Mouse (Mus musculus) retina, embryonic 14.5 days (tissue): Measurements from ENCODE around the gene Ggt6.
"Not testable (repeated sequence)": the region's sequence is repeated elsewhere in the genome, so short reads cannot be mapped to it uniquely, and the experiment has no call there.

Source experiments
- DNase-seq: peaks from one replicate; pipeline ENCODE4 v3.0.0-alpha.2; 2015; ENCODE audit warnings: low spot score

The Ggt6 gene

DNA sequence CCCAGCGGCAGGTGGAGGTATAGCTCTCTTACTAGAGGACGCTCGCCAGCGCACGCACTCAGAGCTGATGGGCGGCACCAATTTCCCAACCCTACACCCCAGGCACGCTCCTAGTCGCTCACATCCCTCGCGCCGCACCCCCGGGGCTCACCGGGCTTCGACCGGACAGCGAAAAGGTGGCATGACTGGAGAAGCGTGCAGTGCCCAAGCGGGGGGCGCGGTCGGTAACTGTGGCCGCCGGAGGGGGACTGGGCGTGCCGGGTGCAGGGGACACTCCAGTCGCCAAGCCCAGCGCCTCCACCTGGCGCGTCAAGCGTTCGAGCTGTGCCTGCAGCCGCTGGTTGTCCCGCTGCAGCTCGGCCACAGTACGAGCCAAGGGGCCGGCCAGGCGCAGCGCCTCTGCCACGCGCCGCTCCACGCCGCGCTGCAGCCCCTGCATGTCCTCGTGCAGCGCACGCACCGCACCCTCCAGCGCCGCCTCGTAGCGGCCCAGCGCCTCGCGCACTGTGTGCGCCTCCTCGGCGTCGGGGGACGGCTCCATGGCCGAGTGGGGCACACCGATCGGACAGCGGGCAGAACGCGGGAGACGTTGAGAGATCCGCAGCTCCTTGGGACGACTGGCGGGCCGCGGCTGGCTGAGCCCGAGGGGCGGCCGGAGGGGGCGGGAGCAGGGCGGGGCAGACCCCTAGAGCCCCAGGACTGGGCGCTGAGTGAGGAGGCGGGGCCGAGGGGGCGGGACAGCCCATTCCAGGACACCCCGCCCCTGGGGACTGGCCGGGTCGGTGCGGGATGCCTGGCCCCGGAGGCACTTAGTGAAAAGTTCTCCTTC, 24.0 kb upstream of the Ggt6 start, which contains the start of gene Smtnl2:
TSS of gene Smtnl2 (minus strand) at position 621 of the 829 bp plus-strand sequence.
- DNase-seq: peak; percentile 81

DNA sequence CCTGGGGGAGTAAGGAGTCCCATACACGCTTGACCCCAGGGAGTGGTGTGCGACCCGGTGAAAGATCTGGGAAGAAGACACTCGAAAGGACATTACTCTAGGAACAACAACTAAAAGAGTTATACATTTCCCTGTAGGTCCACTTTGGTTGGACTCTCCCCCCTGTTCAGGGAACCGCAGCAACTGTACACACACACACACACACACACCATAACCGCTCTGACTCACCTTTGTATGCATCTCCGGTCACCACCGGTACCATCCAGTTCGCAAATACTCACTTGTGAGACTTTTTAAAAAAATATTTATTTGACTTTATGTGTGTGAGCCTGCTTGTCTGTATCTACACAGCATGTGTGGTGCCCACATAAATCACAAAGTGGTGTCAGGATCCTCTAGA, 23.4 kb upstream of the Ggt6 start:
- no peak for DNase-seq

DNA sequence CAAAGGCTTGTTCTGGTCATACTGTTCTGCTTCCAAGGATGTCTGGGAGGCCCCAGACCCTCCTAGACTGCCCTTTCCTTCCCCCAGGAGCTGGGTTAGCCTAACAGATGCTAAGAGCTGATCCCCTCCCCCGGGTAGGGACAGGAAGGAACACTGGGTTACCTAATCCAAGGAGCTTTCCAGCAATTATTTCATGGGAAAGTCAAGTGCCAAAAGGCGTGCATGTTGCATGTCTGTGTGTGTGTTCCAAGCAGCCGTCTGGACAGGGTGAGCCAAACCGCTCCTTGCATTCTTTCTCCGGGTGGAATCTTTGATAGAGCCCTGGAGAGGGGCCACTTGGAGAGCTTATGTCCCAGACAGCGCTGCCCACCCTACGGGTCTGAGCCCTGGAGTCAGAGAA, 22.3 kb upstream of the Ggt6 start:
- DNase-seq: no peak

DNA sequence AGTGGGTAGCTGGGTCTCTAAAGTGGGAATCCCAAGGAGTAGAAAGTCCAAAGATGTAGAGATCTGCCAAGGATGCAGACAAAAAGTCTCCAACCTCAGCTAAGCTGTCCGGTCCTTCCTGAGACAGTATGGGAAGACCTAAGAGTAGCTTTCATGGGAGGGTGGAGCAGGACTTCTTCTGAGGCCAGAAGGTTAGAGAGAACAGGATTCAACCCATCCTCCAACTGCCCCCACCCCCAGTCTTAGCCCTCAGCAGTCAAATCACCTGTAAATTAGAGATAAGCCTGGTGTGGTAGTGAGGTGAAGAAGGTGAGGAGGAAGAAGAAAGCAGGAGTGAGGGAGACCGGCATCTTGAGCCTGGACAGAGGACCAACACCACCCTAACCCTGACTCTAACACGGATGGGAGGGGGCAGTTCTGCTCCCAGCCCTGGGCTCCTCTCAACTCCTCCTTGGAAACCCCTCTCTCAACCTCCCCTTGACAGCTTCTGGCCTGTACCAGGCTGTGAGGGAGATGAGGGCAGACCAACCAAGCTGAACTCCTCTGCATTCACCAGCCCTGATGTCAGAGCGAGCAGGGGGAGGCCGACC, 21.6 kb upstream of the Ggt6 start:
- DNase-seq: no peak

DNA sequence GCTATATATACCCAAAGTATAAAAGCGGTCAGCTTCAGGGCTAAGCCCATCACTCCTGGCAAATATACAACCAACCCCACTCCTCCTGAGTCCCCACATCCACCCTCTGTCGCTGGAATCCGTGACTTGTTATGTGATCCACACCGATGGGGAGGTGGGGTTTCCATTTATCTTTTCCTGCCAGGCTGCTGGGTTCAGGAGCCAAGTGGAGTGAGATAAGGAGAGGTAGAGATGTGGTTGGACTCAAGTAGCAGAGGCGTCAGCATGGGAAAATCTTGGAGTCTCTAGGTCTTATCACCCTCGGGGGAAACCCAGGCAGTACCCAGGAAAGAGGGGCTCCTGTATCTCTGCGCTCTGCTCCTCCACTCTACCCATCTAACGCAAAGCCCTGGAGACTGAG, 20.2 kb upstream of the Ggt6 start:
- no peak for DNase-seq

DNA sequence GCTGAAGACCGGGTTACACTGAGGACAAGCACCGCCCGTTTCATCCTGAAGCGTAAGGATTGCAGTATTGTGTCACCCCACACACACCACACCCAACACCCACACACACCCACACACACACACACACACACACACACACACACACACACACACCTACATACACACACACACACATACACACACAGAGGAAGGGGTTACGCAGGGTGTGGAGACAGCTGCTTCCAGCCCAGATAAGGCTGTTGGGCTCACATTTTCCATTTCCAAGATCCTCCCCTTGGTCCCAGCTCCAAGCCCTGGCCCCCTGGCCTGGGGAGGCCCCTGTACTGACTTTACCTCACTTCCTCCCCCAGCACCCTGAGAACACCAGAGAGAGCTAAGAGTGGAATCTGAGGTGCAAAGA, 18.7 kb upstream of the Ggt6 start:
- no peak for DNase-seq

DNA sequence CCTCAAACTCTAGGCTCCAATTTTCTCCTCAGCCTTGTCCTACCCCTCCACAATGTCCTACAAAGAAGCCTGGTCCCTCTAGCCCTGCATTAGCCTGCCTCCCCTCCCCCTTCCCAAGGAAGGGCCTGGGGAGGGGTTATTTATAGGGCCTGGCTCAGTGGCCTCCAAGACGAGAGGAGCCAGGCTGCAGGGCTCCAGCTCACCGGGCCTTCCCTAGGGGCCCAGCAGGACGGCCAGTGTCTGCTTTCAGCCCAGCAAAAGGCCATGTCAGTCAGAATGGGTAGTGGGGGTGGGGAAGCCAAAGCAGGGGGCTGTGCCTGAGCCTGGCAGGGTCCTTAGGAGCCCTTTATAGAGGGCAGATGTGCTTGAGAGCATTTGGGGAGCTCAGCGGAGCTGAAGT, 17.9 kb upstream of the Ggt6 start:
- no peak for DNase-seq

DNA sequence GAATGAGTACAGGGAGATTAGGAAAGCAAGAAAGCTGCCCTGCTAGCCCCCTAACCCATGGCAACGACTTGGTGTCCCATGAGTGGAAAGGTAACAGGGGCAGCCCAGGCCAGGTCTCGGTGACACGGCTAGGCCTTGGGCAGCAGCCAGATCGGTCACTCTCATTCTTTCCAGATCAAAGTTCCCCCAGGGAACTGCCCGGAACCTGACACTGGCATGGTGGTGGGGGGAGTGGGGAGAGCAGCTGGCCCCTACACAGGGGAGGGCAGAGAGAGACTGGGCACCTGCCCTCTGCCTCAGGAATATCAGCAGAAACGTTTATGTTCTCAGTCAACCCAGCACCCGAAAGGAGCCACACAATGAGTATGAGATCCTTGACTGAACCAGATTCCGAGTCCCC, 17.1 kb upstream of the Ggt6 start:
- no peak for DNase-seq

DNA sequence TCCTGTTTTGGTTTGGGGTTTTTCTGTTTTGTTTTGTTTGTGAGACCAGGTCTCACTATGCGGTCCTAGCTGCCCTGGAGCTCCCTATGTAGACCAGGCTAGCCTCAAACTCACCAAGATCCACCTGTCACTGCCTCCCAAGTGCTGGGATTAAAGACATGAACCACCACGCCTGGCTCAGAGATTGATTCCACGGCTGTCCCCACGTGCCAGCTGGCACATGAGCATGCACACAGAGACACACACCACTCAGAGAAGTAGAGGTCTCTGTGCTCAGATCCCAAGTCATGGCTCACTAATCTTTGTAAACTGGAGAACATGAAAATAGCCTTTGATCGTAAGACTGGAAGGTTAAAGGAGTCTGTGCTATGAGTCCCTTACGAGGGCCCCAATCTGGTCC, 16.3 kb upstream of the Ggt6 start:
- no peak for DNase-seq

DNA sequence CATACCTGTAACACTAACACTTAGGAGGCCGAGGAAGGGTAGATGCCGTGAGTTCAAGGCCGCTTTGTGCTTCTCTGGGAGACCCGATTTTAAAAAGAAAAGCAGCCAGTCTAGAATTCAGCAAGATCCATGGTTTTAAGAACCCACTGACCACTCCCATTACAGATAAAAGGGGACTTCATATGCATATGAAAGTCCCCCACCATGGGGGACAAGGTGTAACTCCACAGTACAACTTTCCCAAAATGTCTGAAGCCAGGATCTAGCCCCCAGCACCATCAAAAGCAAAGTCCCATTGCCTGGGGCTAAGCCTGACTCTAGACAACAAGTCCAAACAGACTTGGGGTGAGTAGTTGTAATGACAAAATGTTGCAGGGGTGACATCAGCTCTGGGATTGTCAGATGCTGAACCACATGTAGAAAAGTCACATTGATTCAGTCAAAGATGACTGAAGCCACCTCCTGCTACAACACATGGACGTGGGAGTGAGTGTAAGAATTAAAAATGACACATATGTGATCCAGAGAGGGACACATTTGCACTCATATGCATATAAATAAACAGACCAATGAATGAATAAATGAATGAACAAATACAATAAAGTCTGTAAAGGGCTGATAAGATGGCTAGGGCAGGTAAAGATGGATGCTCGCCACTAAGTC, 14.7 kb upstream of the Ggt6 start:
- no peak for DNase-seq

DNA sequence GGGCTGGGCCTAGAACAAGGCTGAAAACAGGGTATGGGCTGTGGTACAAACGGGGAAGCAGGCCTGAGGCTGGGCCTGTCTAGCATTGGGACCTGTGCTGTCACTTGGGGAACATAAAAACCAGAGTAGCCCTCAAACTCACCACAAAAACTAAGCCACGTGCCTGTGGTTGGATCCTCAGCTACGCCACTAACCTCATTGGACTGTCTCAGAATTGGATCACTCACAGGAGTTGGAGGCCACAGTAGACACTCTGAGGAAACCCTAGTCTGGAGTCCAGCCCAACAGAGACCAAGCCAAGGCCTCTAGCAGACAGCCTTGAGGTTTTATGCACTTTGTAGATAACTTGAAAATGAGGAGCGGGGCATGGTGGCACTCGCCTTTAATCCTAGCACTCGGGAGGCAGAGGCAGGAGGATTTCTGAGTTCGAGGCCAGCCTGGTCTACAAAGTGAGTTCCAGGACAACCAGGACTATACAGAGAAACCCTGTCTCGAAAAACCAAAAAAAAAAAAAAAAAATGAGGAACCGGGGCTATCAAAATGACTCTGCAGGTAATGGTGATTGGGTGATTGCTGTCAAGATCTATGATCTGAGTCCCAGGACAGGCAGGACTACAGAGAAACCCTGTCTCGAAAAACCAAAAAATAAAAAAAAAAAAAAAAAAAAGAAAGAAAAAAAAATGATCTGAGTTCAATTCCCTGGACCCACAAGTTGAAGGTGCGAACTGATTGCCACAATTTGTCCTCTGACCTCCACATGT, 13.6 kb upstream of the Ggt6 start:
- DNase-seq: no peak

DNA sequence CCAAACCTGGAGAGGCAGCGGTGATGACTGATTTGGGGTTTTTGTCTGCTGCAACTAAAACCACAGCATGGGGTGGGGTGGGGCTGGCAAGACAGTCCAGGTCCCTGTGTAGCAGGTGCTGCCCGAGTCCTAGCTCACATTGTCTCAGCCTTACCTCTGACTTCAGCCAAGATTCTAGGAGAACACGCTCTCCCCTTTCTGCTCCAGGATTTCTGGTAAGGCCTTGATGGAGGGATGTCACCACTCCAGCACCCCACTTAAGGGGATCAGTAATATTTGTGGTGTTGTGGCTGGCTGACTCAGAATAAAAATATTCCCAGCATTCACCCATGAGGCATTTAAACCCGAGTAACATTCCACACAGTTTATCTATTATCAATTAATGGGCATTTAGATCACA, 11.6 kb upstream of the Ggt6 start:
- no peak for DNase-seq

DNA sequence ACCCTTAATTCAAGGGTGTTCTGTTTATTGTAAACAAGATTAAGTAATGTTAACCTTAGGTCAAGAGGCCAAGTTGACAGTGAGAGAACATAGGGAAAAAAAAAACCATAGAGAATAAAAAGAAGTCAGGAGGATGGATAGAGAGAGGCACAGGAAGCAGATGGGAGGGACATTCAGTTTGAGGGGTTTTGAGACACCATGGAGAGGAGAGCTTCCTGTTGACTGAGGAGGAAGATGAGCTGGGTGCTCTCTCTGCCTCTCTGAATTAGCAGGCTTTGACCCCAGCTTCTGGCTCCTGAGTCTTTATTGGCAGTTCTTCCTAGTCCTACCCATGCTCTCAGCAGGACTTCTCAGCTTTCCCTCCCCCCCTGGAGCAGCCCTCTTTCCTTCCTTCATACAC, 10.1 kb upstream of the Ggt6 start:
- no peak for DNase-seq

DNA sequence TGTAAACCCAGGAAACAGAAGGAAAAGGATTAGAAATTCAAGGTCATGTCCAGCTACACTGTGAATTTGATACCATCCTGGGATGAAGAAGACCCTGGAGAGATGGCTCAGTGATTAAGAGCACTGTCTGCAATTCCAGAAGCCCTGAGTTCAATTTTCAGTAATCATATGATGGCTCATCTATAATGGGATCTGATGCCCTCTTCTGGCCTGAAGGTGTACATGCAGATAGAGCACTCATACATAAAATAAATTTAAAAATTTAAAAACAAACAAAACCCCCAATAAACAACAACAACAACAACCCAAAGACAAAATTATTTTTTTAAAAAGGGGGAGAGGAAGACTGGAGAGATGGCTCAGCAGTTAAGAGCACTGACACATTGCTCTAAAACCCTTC, 8.4 kb upstream of the Ggt6 start:
- no peak for DNase-seq

DNA sequence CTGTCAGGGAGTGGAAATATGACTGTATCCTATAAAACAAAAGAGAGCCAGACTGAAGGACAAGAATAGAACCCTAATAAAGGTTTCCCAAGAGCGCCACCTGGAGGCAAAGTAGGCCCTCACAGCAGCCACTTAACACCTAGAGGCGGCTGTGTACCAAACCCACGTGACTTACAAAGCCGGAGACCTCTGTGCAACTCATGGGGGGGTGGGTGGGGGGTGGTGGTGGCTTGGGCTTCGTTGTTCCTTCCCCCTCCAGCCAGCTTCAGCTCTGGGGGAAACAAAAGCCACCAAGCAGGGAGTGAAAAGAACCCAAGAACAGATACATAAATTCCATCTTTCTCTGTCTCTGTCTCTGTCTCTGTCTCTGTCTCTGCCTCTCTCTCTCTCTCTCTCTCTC, 6.6 kb upstream of the Ggt6 start:
- peak; percentile 82 for DNase-seq

DNA sequence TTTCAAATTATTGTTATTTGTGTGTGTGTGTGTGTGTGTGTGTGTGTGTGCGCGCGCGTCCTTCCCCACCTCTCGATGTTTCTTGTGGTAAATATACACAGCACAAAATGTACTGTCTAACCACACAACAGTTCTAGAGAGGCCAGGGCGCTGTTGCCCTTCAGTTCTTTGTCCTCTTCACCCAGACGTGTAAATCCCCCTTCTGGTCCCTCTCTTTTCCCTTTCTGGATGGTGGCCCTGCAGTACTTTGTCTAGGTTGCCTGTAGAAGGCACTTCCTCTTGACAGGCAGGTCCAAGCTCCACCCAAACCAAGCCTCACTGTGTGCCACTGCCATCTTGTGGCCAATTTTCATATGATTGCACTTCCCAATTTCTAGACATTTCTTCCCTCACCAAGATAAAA, 6.0 kb upstream of the Ggt6 start:
- peak; percentile 89 for DNase-seq

DNA sequence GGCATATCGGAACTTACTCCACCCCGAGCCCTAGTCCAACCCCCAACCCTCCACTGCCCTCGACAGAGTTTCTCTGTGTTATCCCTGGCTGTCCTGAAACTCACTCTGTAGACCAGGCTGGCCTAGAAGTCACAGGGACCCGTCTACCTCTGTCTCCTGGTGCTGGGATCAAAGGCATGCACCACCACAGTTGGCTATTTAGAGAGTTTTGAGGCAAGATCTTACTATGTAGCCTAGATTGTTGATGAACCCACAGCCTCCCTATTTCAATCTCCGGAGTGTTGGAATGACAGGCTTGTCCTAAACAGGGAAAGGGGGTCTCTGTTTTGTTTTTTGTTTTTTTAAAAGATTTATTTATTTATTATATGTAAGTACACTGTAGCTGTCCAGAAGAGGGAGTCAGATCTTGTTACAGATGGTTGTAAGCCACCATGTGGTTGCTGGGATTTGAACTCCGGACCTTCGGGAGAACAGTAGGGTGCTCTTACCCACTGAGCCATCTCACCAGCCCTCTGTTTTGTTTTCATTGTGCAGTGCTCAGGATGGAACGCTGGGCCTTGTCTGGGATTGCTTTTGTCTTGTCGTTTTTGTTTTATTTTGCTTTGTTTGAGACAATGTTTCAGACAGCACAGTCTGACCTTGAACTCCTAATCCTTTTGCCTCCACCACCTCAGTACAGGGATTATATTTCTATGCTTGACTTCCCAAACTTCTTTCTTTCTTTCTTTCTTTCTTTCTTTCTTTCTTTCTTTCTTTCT, 4.8 kb upstream of the Ggt6 start:
- not testable (repeated sequence) for DNase-seq

DNA sequence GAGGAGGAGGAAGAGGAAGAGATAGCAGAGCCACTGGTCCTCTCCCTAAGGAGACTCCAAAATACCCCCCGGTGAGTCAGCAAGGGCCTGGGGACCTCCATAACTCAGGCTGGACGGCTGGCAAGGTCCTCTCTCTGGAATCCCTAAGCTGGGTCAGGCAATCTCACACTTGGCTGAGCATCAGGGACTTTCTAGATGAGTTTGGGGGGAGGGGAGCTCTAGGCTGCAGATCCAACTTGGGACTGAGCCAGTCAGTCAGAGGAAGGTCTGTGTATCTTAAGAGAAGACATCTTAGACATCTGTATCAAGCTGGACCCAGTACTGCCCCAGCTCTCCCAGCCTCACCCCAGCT, 344 bp downstream of the Ggt6 start:
- peak; percentile 60 for DNase-seq

DNA sequence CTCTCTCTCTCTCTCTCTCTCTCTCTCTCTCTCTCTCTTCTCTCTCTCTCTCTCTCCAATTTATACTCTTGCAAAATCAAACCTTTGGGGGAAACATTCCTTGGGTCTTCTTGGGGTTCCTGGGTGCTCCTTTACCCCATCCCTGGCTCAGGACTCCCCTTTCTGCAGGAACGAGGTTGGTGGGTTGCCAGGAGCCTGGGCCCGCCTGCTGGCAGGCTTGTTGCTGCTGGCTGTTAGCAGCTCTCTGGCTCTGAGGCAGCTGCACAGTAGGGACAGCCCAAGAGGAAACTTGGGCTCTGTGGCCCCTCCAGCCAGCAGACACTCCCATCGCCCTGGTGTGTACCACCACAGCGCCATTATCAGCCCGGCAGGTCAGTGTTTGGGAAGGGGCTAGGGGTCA, 945 bp downstream of the Ggt6 start:
- no peak for DNase-seq

DNA sequence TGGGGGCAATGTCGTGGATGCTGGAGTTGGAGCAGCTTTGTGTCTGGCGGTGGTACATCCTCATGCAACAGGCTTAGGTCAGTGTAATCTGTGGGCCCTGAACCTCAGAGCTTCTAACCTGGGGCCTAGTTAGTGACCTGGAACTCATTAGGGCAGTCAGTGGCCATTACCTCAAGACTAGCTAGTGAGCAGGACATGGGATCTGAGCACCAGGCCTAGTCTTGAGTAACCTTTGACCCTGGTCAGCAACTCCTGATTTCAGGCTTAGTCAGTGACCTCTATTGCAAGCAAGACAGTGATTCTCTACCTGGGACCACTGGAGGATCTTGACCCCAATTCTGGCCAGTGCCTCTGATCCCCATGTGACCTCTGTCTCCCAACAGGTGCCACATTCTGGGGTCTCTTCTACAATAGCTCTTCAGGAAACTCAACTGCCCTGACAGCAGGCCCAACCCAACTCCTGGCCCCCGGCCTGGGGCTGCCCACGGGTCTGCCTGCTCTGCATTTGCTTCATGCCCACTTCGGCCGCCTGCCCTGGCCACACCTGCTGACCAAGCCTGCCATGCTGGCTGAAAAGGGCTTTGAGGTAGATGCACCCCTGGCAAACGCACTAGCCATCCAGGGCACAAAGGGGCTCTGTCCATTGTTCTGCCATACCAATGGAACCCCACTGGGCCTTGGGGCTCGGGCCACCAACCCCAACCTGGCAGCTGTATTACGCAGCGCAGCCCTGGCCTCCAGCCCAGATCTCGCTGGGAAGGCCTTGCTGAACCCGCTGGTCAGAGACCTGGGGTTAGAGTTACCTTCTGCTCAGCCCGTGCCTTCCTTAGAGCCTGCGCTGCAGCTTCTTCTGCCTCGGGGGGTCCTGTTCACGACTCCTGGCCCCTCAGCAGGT, 1.7 kb downstream of the Ggt6 start:
- no peak for DNase-seq

DNA sequence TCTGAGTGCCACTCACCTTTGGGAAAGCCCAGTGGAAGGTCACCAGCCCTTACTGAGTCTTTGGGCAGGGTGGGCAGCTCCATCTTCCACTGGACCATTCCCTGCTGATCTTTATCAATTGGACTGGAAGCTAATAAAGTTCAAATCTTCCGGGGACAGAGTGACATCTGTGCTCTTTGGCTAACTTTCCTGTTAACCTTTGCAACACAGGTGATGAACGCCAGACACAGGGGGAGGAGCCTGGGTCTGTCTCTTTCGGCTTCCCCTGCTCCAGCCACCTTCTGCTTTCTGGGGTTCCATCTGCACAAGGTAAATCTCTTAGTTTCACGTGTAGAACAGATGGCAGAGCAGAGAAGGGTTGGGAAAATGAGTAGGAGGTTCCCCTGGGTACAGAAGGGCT, 3.1 kb downstream of the Ggt6 start:
- no peak for DNase-seq
